Mouse (Mus musculus) limb, embryonic 11.5 days (tissue): ENCODE results near the gene Cfd. TPM values are rescaled to one million over a fixed set of nuclear protein-coding genes. Genes with fewer than 3 reads are reported as not detected.

Experiments
- microRNA-seq: library from miRNA; unstranded; fragments of <30 nt; microRNA quantifications from one replicate; pipeline ENCODE4, GENCODE M21; 2016
- polyA plus RNA-seq: library from polyadenylated mRNA; unstranded; fragments of >200 nt; fragmentation: Nextera tagmentation; extraction: Ambion mirVana; gene quantifications from 2 replicates; pipeline ENCODE4 v1.2.1, GENCODE M21; 2014

The Cfd gene
- polyA plus RNA-seq, 1 experiment from 2014 or later: not detected

Small RNAs within 50 kb of the gene (microRNA-seq; reads per million reads assigned to microRNA genes)
- gene Mir6910: not detected

Other genes with a start within 250 kb of the Cfd start
- gene Odf3l2, start 245.1 kb upstream of the Cfd start, polyA plus RNA-seq: not detected in 2 replicates
- 5.6 and 5.9 TPM in 2 replicates for gene Madcam1, start 226.3 kb upstream of the Cfd start, polyA plus RNA-seq
- 67.2 and 70.9 TPM in 2 replicates for gene Tpgs1, start 221.5 kb upstream of the Cfd start, polyA plus RNA-seq
- gene Cdc34, start 208.7 kb upstream of the Cfd start, polyA plus RNA-seq: 171 and 175 TPM in 2 replicates
- 0.45 and 0.94 TPM in 2 replicates for gene Gzmm, start 201.8 kb upstream of the Cfd start, polyA plus RNA-seq
- 633 and 674 TPM in 2 replicates for gene Bsg, start 186.4 kb upstream of the Cfd start, polyA plus RNA-seq
- not detected in 2 replicates for gene Hcn2, start 174.2 kb upstream of the Cfd start, polyA plus RNA-seq
- 32.2 and 36.1 TPM in 2 replicates for gene Polrmt, start 144.3 kb upstream of the Cfd start, polyA plus RNA-seq
- 0.17 and 0.33 TPM in 2 replicates for gene Fgf22, start 135.8 kb upstream of the Cfd start, polyA plus RNA-seq
- 112 and 118 TPM in 2 replicates for gene Rnf126, start 123.9 kb upstream of the Cfd start, polyA plus RNA-seq
- gene Fstl3, start 113.6 kb upstream of the Cfd start, polyA plus RNA-seq: 1.8 and 1.9 TPM in 2 replicates
- gene Prss57, start 99.9 kb upstream of the Cfd start, polyA plus RNA-seq: not detected in 2 replicates
- 108 and 109 TPM in 2 replicates for gene Palm, start 97.3 kb upstream of the Cfd start, polyA plus RNA-seq
- 0.21 and 0.29 TPM in 2 replicates for gene Misp, start 69.9 kb upstream of the Cfd start, polyA plus RNA-seq
- 328 and 351 TPM in 2 replicates for gene Ptbp1, start 36.4 kb upstream of the Cfd start, polyA plus RNA-seq
- 16.0 and 19.6 TPM in 2 replicates for gene Prtn3, start 16.4 kb upstream of the Cfd start, polyA plus RNA-seq
- gene Plppr3, start 16.2 kb upstream of the Cfd start, polyA plus RNA-seq: 95.1 and 95.7 TPM in 2 replicates
- gene Elane, start 4.6 kb upstream of the Cfd start, polyA plus RNA-seq: 0.20 TPM in 1 of 2 replicates, not detected in the other
- 43.1 and 43.8 TPM in 2 replicates for gene Med16, start 18.1 kb downstream of the Cfd start, polyA plus RNA-seq
- 6.7 TPM in 1 of 2 replicates, not detected in the other for gene Gm26602, start 20.0 kb downstream of the Cfd start, polyA plus RNA-seq
- 0.21 and 0.34 TPM in 2 replicates for gene Kiss1r, start 26.1 kb downstream of the Cfd start, polyA plus RNA-seq
- 133 and 138 TPM in 2 replicates for gene R3hdm4, start 30.4 kb downstream of the Cfd start, polyA plus RNA-seq
- 11.8 and 12.9 TPM in 2 replicates for gene Arid3a, start 36.2 kb downstream of the Cfd start, polyA plus RNA-seq
- gene Wdr18, start 69.3 kb downstream of the Cfd start, polyA plus RNA-seq: 141 and 144 TPM in 2 replicates
- gene Grin3b, start 79.9 kb downstream of the Cfd start, polyA plus RNA-seq: 0.23 and 0.41 TPM in 2 replicates
- 15.7 and 15.9 TPM in 2 replicates for gene Tmem259, start 93.5 kb downstream of the Cfd start, polyA plus RNA-seq
- gene Cnn2, start 97.7 kb downstream of the Cfd start, polyA plus RNA-seq: 250 and 255 TPM in 2 replicates
- gene Abca7, start 105.6 kb downstream of the Cfd start, polyA plus RNA-seq: 1.3 and 1.4 TPM in 2 replicates
- gene Arhgap45, start 125.8 kb downstream of the Cfd start, polyA plus RNA-seq: 8.5 and 10.8 TPM in 2 replicates
- gene Polr2e, start 148.9 kb downstream of the Cfd start, polyA plus RNA-seq: 294 and 308 TPM in 2 replicates
- 475 and 534 TPM in 2 replicates for gene Gpx4, start 156.3 kb downstream of the Cfd start, polyA plus RNA-seq
- 8.1 and 10.8 TPM in 2 replicates for gene Sbno2, start 214.7 kb downstream of the Cfd start, polyA plus RNA-seq
- gene Stk11, start 224.9 kb downstream of the Cfd start, polyA plus RNA-seq: 23.6 and 27.1 TPM in 2 replicates
- gene Atp5d, start 247.8 kb downstream of the Cfd start, polyA plus RNA-seq: 416 and 426 TPM in 2 replicates
- 4.7 and 6.5 TPM in 2 replicates for gene Cbarp, start 250.0 kb downstream of the Cfd start, polyA plus RNA-seq